Mouse (Mus musculus) midbrain, embryonic 12.5 days (tissue): ENCODE results near the gene Ankrd6. TPM values are rescaled to one million over a fixed set of nuclear protein-coding genes. Genes with fewer than 3 reads are reported as not detected.
"Not testable (repeated sequence)": the region's sequence is repeated elsewhere in the genome, so short reads cannot be mapped to it uniquely, and the experiment has no call there.

ENCODE experiments used
- ATAC-seq: fragments of 200-750 bp; cut with Nextera tagmentation; 2 replicates; pipeline ENCODE4 v1.8.0; 2017; ENCODE audit warnings: low read depth, moderate TSS enrichment, moderate library complexity; ENCODE audit not compliant: low FRiP score
- H3K27ac ChIP-seq: fragments of 300-500 bp; sonication (generic); replicated peaks from 2 replicates; pipeline ENCODE4 v1.5.1; 2016; ENCODE audit warnings: mild to moderate bottlenecking
- H3K27me3 ChIP-seq: fragments of 300-500 bp; sonication (generic); 2 replicates; pipeline ENCODE4 v1.6.1; 2016; ENCODE audit warnings: mild to moderate bottlenecking
- H3K36me3 ChIP-seq: fragments of 300-500 bp; sonication (generic); 2 replicates; pipeline ENCODE4 v1.6.1; 2016
- H3K4me1 ChIP-seq: fragments of 300-500 bp; sonication (generic); 2 replicates; pipeline ENCODE4 v1.6.1; 2016
- H3K4me2 ChIP-seq: fragments of 300-500 bp; sonication (generic); replicated peaks from 2 replicates; pipeline ENCODE4 v1.6.1; 2016; ENCODE audit warnings: mild to moderate bottlenecking, moderate library complexity
- H3K4me3 ChIP-seq: fragments of 300-500 bp; sonication (generic); 2 replicates; pipeline ENCODE4 v1.5.1; 2016; ENCODE audit warnings: mild to moderate bottlenecking
- H3K9ac ChIP-seq: fragments of 300-500 bp; sonication (generic); replicated peaks from 2 replicates; pipeline ENCODE4 v1.6.1; 2016; ENCODE audit warnings: mild to moderate bottlenecking, moderate library complexity
- H3K9me3 ChIP-seq: fragments of 300-500 bp; sonication (generic); 2 replicates; pipeline ENCODE4 v1.6.1; 2016; ENCODE audit warnings: mild to moderate bottlenecking
- WGBS: fragments of 180-500 bp; shearing (Covaris S2); methylation state at CpG from one replicate; pipeline ENCODE4 v1.1.7; 2016; 5-methylcytosine and 5-hydroxymethylcytosine counted together
- polyA plus RNA-seq: library from polyadenylated mRNA; unstranded; fragments of >200 nt; fragmentation: Nextera tagmentation; extraction: Ambion mirVana; gene quantifications from 2 replicates; pipeline ENCODE4 v1.2.1, GENCODE M21; 2016

Gene Ankrd6
- polyA plus RNA-seq, 1 experiment from 2014 or later, result 39.9 TPM

- no peaks in the 10 kb centered on the region for H3K9me3 ChIP-seq
- H3K27ac ChIP-seq, result peak within 1 kb of the TSS; percentile 94
- no peaks in the 10 kb centered on the region for H3K36me3 ChIP-seq
- peak within 1 kb of the TSS; percentile 93 for H3K4me3 ChIP-seq
- H3K27me3 ChIP-seq, result peaks cover 12% of the 10 kb centered on the region; the same call in 1 of the 2 replicates
- WGBS, result under 1% methylated on average over 17 of the region's 18 CpGs
- peaks cover 29% of the 10 kb centered on the region for H3K4me1 ChIP-seq
- peak within 1 kb of the TSS; percentile 88 for H3K4me2 ChIP-seq
- H3K9ac ChIP-seq, result peak within 1 kb of the TSS; percentile 94
- peak; percentile 79 for ATAC-seq
Observed at GRCm38 (mm10) chr4:32982716-32983175, 32.1 kb upstream of the Ankrd6 start, which contains the start of gene Rragd. TSS of gene Rragd (plus strand) at chr4:32983037.

GRCm38 (mm10) chr4:32982041-32982715, 31.5 kb upstream of the Ankrd6 start:
- WGBS, result 1% methylated on average over 15 of the region's 15 CpGs
- Histone ChIP-seq H3K9me3 (no peaks in the 10 kb centered on the region), H3K27me3 (peaks cover 12% of the 10 kb centered on the region; the same call in 1 of the 2 replicates), H3K4me2 (peak overlapping the region; percentile 88), H3K4me1 (peaks cover 29% of the 10 kb centered on the region), H3K36me3 (no peaks in the 10 kb centered on the region), H3K27ac (peak overlapping the region; percentile 94), H3K9ac (peak overlapping the region; percentile 94; the same call in 1 of the 2 replicates), H3K4me3 (peak overlapping the region; percentile 93)
- peak; percentile 53 for ATAC-seq

GRCm38 (mm10) chr4:32981617-32982016, 31.0 kb upstream of the Ankrd6 start:
- Histone ChIP-seq H3K4me3 (no peak overlapping the region), H3K27ac (no peak overlapping the region), H3K4me1 (peaks cover 26% of the 10 kb centered on the region), H3K4me2 (peak overlapping the region; percentile 88), H3K36me3 (no peaks in the 10 kb centered on the region), H3K9me3 (no peaks in the 10 kb centered on the region), H3K9ac (no peak overlapping the region), H3K27me3 (peaks cover 12% of the 10 kb centered on the region; the same call in 1 of the 2 replicates)
- no peak for ATAC-seq
- WGBS, result 31% methylated on average over 5 of the region's 5 CpGs

GRCm38 (mm10) chr4:32980061-32980460, 29.4 kb upstream of the Ankrd6 start:
- Histone ChIP-seq H3K4me2 (no peak overlapping the region), H3K4me3 (no peak overlapping the region), H3K9me3 (no peaks in the 10 kb centered on the region), H3K9ac (no peak overlapping the region), H3K36me3 (no peaks in the 10 kb centered on the region), H3K27me3 (peaks cover 12% of the 10 kb centered on the region; the same call in 1 of the 2 replicates), H3K4me1 (peaks cover 14% of the 10 kb centered on the region), H3K27ac (no peak overlapping the region)
- WGBS, result 76% methylated on average over 3 of the region's 3 CpGs
- ATAC-seq, result no peak

- ATAC-seq, result no peak
- WGBS, result 92% methylated on average over 4 of the region's 4 CpGs
- Histone ChIP-seq H3K4me2 (no peak overlapping the region), H3K9ac (no peak overlapping the region), H3K27ac (no peak overlapping the region), H3K9me3 (peaks cover 10% of the 10 kb centered on the region), H3K36me3 (no peaks in the 10 kb centered on the region), H3K27me3 (peaks cover 12% of the 10 kb centered on the region; the same call in 1 of the 2 replicates), H3K4me1 (peaks cover 4% of the 10 kb centered on the region; the same call in 1 of the 2 replicates), H3K4me3 (no peak overlapping the region)
Observed at GRCm38 (mm10) chr4:32977331-32977730, 26.7 kb upstream of the Ankrd6 start.

GRCm38 (mm10) chr4:32964619-32965018, 14.0 kb upstream of the Ankrd6 start:
- H3K4me3 ChIP-seq, H3K4me2 ChIP-seq, H3K9me3 ChIP-seq, H3K27ac ChIP-seq, ATAC-seq, H3K9ac ChIP-seq, H3K4me1 ChIP-seq, H3K36me3 ChIP-seq, H3K27me3 ChIP-seq: not testable (repeated sequence)
- 88% methylated on average over 19 of the region's 19 CpGs for WGBS

GRCm38 (mm10) chr4:32961394-32961793, 10.8 kb upstream of the Ankrd6 start:
- no peaks in the 10 kb centered on the region for H3K9me3 ChIP-seq
- ATAC-seq, result no peak
- H3K27me3 ChIP-seq, result no peaks in the 10 kb centered on the region
- no peak overlapping the region for H3K4me3 ChIP-seq
- no peak overlapping the region for H3K27ac ChIP-seq
- no peaks in the 10 kb centered on the region for H3K36me3 ChIP-seq
- H3K4me2 ChIP-seq, result no peak overlapping the region
- WGBS, result 87% methylated on average over 3 of the region's 3 CpGs
- no peaks in the 10 kb centered on the region for H3K4me1 ChIP-seq
- H3K9ac ChIP-seq, result no peak overlapping the region

- 20% methylated on average over 2 of the region's 2 CpGs for WGBS
- H3K9me3 ChIP-seq, result no peaks in the 10 kb centered on the region
- no peak overlapping the region for H3K4me2 ChIP-seq
- H3K27me3 ChIP-seq, result peaks cover 11% of the 10 kb centered on the region
- ATAC-seq, result no peak
- H3K36me3 ChIP-seq, result no peaks in the 10 kb centered on the region
- H3K9ac ChIP-seq, result no peak overlapping the region
- no peak overlapping the region for H3K27ac ChIP-seq
- no peak overlapping the region for H3K4me3 ChIP-seq
- peaks cover 6% of the 10 kb centered on the region for H3K4me1 ChIP-seq
Observed at GRCm38 (mm10) chr4:32956423-32956822, 5.8 kb upstream of the Ankrd6 start.

GRCm38 (mm10) chr4:32952681-32953080, 2.0 kb upstream of the Ankrd6 start:
- H3K4me1 ChIP-seq, result peaks cover 23% of the 10 kb centered on the region
- no peak overlapping the region for H3K27ac ChIP-seq
- H3K4me3 ChIP-seq, result no peak overlapping the region
- ATAC-seq, result no peak
- no peak overlapping the region; the same call in 1 of the 2 replicates for H3K4me2 ChIP-seq
- H3K9ac ChIP-seq, result no peak overlapping the region
- H3K27me3 ChIP-seq, result peaks cover 24% of the 10 kb centered on the region
- 22% methylated on average over 7 of the region's 7 CpGs for whole genome bisulfite sequencing
- H3K9me3 ChIP-seq, result no peaks in the 10 kb centered on the region
- H3K36me3 ChIP-seq, result no peaks in the 10 kb centered on the region

GRCm38 (mm10) chr4:32951035-32951940, 647 bp upstream of the Ankrd6 start:
- H3K27ac ChIP-seq, result no peak overlapping the region
- peaks cover 26% of the 10 kb centered on the region for H3K4me1 ChIP-seq
- no peaks in the 10 kb centered on the region for H3K36me3 ChIP-seq
- peak overlapping the region; percentile 66 for H3K9ac ChIP-seq
- no peaks in the 10 kb centered on the region for H3K9me3 ChIP-seq
- H3K27me3 ChIP-seq, result peaks cover 24% of the 10 kb centered on the region
- peak; percentile 63 for ATAC-seq
- H3K4me2 ChIP-seq, result peak overlapping the region; percentile 92
- peak overlapping the region; percentile 74 for H3K4me3 ChIP-seq
- WGBS, result 8% methylated on average over 34 of the region's 34 CpGs

GRCm38 (mm10) chr4:32948696-32949095, 1.9 kb downstream of the Ankrd6 start:
- peaks cover 26% of the 10 kb centered on the region for H3K4me1 ChIP-seq
- ATAC-seq, result no peak
- H3K36me3 ChIP-seq, result no peaks in the 10 kb centered on the region
- no peak overlapping the region for H3K9ac ChIP-seq
- no peak overlapping the region for H3K4me2 ChIP-seq
- peaks cover 24% of the 10 kb centered on the region for H3K27me3 ChIP-seq
- WGBS, result 45% methylated on average over 10 of the region's 10 CpGs
- H3K27ac ChIP-seq, result no peak overlapping the region
- H3K9me3 ChIP-seq, result no peaks in the 10 kb centered on the region
- no peak overlapping the region for H3K4me3 ChIP-seq

GRCm38 (mm10) chr4:32947631-32948030, 3.0 kb downstream of the Ankrd6 start:
- no peaks in the 10 kb centered on the region for H3K36me3 ChIP-seq
- H3K4me1 ChIP-seq, result peaks cover 26% of the 10 kb centered on the region
- H3K4me3 ChIP-seq, result no peak overlapping the region
- WGBS, result 33% methylated on average over 4 of the region's 4 CpGs
- H3K27me3 ChIP-seq, result peaks cover 22% of the 10 kb centered on the region
- H3K9me3 ChIP-seq, result no peaks in the 10 kb centered on the region
- no peak overlapping the region for H3K4me2 ChIP-seq
- H3K9ac ChIP-seq, result peak overlapping the region; percentile 28; the same call in 1 of the 2 replicates
- H3K27ac ChIP-seq, result no peak overlapping the region
- no peak for ATAC-seq
